ENCODE assay signal across 9 mouse cellular contexts in genomic region chr3:152799738-152800431, GRCm38 (mm10).
DNase-seq lines count a peak whose midpoint lies in the region; ATAC-seq and TF ChIP-seq lines count a peak whose summit lies in the region.
"Had no signal": no experiment of that assay in that cellular context is flagged by ENCODE, and none has a peak within 500 bp of the region (broad histone marks: within the 10 kb centered on the region; RNA-seq: fewer than 3 reads in every experiment).

No protein-coding gene starts in this region.

- peak; percentile 22 for DNase-seq in ES-CJ7 (ENCODE audit: low read depth, low spot score)
- peak; percentile 23 for DNase-seq in brain, embryonic 14.5 days (ENCODE audit: low read depth)
- DNase-seq in kidney, postnatal 10 days = peak; percentile 65
- no peak for DNase-seq in spleen, postnatal 4 days (ENCODE audit: low spot score in 2 of 2)

- no peak overlapping the region for H3K9ac ChIP-seq in intestine, postnatal 0 days (ENCODE audit: low read depth, low read length)
- no peak overlapping the region for H3K9ac ChIP-seq in intestine, embryonic 16.5 days (ENCODE audit: low read depth, low read length)
- H3K9ac ChIP-seq: embryonic facial prominence, embryonic 15.5 days; limb, embryonic 15.5 days had no signal

- H3K27ac ChIP-seq in intestine, postnatal 0 days (ENCODE audit: low read depth, low read length) = no peak overlapping the region
- H3K27ac ChIP-seq in intestine, embryonic 16.5 days (ENCODE audit: low read length) = no peak overlapping the region
- H3K27ac ChIP-seq: embryonic facial prominence, embryonic 15.5 days; limb, embryonic 15.5 days had no signal

- no peaks in the 10 kb centered on the region for H3K4me1 ChIP-seq in intestine, postnatal 0 days (replicated peaks; ENCODE audit: control insufficient read depth, insufficient read depth, low read length)
- no peaks in the 10 kb centered on the region for H3K4me1 ChIP-seq in intestine, embryonic 16.5 days (ENCODE audit: control insufficient read depth, insufficient read depth, low read length)
- H3K4me1 ChIP-seq: embryonic facial prominence, embryonic 15.5 days; limb, embryonic 15.5 days had no signal

- WGBS in intestine, postnatal 0 days = 79% methylated on average over 9 of the region's 9 CpGs
- WGBS in intestine, embryonic 16.5 days = 80% methylated on average over 9 of the region's 9 CpGs

- TF ChIP-seq POLR2A in brain, embryonic 14.5 days (IDR thresholded peaks at IDR 0.05; ENCODE audit: borderline replicate concordance, extremely low read depth, insufficient read depth, insufficient read length, poor library complexity, severe bottlenecking) = no peak

- no peak overlapping the region for H3K4me3 ChIP-seq in intestine, postnatal 0 days (ENCODE audit: low read depth, low read length)
- no peak overlapping the region for H3K4me3 ChIP-seq in intestine, embryonic 16.5 days (ENCODE audit: low read length)
- H3K4me3 ChIP-seq: embryonic facial prominence, embryonic 15.5 days; limb, embryonic 15.5 days had no signal

- H3K9me3 ChIP-seq in intestine, postnatal 0 days (ENCODE audit: control insufficient read depth) = no peaks in the 10 kb centered on the region
- no peaks in the 10 kb centered on the region for H3K9me3 ChIP-seq in intestine, embryonic 16.5 days (ENCODE audit: control insufficient read depth, low read length)
- H3K9me3 ChIP-seq: embryonic facial prominence, embryonic 15.5 days; limb, embryonic 15.5 days had no signal

- H3K4me2 ChIP-seq in intestine, postnatal 0 days (replicated peaks; ENCODE audit: low read depth) = no peak overlapping the region
- H3K4me2 ChIP-seq in intestine, embryonic 16.5 days (ENCODE audit: low read depth, low read length) = no peak overlapping the region
- H3K4me2 ChIP-seq: embryonic facial prominence, embryonic 15.5 days; limb, embryonic 15.5 days had no signal

- peak; percentile 73 for TF ChIP-seq CTCF in intestine, postnatal 0 days (IDR thresholded peaks at IDR 0.05; ENCODE audit: low read depth)
- peak; percentile 36; the same call in 1 of the 2 replicates for TF ChIP-seq CTCF in brain, embryonic 14.5 days (IDR thresholded peaks at IDR 0.05; ENCODE audit: borderline replicate concordance, extremely low read depth, insufficient read depth, insufficient read length)

- no peaks in the 10 kb centered on the region for H3K36me3 ChIP-seq in intestine, postnatal 0 days (ENCODE audit: control insufficient read depth, insufficient read depth)
- no peaks in the 10 kb centered on the region for H3K36me3 ChIP-seq in intestine, embryonic 16.5 days (ENCODE audit: control insufficient read depth, insufficient read depth, low read length)
- H3K36me3 ChIP-seq: embryonic facial prominence, embryonic 15.5 days; limb, embryonic 15.5 days had no signal

- ATAC-seq in intestine, postnatal 0 days = no peak
- no peak for ATAC-seq in intestine, embryonic 16.5 days
- peak; percentile 22; the same call in 1 of the 2 replicates for ATAC-seq in monocyte, adult 5-6 weeks (replicated peaks; ENCODE audit: insufficient number of reproducible peaks, low FRiP score, low TSS enrichment, poor library complexity, severe bottlenecking)

- H3K27me3 ChIP-seq in intestine, postnatal 0 days (replicated peaks; ENCODE audit: control insufficient read depth, insufficient read depth, low read length) = no peaks in the 10 kb centered on the region
- H3K27me3 ChIP-seq in intestine, embryonic 16.5 days (replicated peaks; ENCODE audit: control insufficient read depth, insufficient read depth, low read length) = no peaks in the 10 kb centered on the region
- H3K27me3 ChIP-seq: embryonic facial prominence, embryonic 15.5 days; limb, embryonic 15.5 days had no signal

Comparison
In these comparisons a context has a peak if more than half of its experiments do, and no peak if none do; other contexts are left out.
1. DNase-seq: peak in ES-CJ7 (single experiment), brain, embryonic 14.5 days (single experiment) and kidney, postnatal 10 days (single experiment); none in spleen, postnatal 4 days (0 of 2).